Mouse (Mus musculus): ENCODE measurements around the gene Snx14.

Snx14 gene

DNA sequence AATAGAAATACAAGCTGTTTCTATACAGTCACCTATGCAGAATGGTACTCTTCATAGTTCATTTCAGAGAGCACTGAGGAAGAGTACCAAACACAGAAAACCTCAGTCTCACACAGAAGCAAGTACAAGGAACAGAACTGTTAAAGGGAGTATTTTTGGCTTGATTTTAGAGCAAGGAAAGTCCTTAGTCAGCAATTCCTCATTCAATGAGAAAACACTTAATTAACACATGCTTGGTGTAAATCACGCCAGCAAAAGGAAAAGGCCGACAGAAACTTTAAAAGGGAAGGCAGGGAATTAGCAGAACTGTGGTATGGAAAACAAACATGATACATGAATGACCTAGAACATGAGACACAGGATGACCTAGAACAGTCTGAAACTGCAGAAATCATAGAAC is 28.8 kb downstream of the Snx14 start:
- no peak for TF ChIP-seq GATA4 (IDR thresholded peaks at IDR 0.05; ENCODE audit: insufficient replicate concordance, low read length)

DNA sequence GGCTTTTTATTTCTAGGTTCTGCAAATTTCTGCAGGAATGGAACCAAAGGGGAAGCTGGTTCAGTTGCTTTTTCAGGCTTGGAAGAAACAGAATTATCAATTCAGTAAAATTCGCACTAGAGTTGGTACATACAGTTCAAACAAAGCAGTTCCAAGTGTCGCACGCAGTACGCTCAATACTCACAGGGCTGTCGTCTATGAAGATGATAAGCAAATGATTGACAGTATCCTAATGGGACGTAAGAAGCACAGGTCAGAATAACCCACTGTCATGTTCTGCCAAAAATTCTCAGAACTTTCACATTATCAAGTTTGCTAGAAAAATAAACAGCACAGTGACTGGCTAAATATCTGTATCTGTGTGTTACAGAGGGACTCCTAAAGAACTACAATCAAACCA is 34.2 kb downstream of the Snx14 start:
- TF ChIP-seq GATA4 (IDR thresholded peaks at IDR 0.05; ENCODE audit: insufficient replicate concordance, low read length) = no peak

DNA sequence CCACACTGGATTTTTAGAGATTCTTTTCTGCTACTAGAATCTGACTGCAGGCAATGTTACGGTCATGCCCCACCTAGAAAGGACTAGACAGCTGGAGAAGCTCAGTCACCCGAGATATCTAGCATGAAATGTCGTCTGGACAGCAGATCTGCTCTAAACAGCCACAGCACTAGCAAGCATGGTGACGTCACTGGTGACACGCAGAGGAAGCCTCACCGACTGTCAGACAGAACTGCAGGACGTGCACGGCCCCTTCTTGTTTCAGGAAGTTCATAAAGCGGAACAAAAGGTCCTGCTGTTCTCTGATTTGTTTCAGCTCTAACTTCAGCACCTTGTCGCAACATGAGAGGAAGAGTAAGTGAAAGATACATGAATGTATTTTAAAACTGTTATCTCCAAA is 34.7 kb downstream of the Snx14 start:
- no peak for TF ChIP-seq GATA4 (IDR thresholded peaks at IDR 0.05; ENCODE audit: insufficient replicate concordance, low read length)

DNA sequence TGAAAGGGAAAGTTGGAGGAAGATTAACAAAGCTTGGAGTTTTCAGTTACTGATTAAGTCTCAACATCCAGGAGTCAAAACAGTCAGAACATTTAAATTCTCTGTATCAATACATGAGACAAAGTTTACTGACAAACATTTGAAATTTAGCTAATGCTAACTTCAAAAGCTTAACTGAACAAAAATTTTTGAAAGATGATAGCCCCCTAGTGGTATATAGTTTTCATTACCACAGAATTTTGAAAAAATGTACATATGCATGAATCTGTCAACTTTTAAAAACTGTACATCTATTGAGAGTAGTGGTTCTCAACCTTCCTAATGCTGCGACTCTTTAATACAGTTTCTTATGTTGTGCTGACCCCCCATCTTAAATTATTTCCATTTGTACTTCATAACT is 40.3 kb downstream of the Snx14 start:
- no peak for TF ChIP-seq GATA4 (IDR thresholded peaks at IDR 0.05; ENCODE audit: insufficient replicate concordance, low read length)

DNA sequence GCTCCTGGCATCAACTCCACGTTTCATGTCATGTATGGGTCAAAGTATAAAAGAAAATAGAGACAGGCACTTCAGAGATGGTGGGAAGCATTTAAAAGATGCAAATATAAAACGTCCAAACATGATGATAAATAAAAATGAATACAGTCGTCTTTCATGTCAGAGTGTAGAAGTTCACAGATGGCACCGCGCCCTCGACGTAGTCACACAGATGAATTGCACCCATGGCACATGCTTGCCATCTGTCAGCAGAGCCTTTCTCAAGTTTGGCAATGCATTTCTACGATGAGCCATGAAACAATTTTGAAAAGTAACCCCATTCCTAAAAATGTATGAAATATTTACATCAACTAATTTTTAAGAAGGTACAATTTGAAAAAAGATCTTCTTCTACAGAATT is 43.9 kb downstream of the Snx14 start:
- no peak for TF ChIP-seq GATA4 (IDR thresholded peaks at IDR 0.05; ENCODE audit: insufficient replicate concordance, low read length)

DNA sequence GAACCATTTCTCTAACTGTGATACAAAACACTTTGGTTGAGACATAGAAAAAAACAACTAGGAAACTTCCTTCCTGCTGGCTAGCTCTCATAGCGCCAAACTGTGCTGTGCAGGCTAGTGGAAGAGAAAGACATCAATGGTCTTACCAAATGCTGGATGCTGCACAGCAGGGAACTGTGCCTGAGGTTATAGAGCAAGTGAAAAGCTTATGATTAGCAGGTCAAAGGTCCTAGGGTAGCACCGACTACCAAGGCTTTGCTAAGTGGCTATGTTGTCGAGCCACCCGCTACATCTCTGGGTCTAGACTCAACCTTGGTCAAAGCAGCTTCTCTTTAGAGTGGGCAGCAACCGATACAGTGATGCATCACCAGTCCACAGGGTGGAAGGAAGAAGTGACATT is 49.9 kb downstream of the Snx14 start:
- no peak for TF ChIP-seq GATA4 (IDR thresholded peaks at IDR 0.05; ENCODE audit: insufficient replicate concordance, low read length)

DNA sequence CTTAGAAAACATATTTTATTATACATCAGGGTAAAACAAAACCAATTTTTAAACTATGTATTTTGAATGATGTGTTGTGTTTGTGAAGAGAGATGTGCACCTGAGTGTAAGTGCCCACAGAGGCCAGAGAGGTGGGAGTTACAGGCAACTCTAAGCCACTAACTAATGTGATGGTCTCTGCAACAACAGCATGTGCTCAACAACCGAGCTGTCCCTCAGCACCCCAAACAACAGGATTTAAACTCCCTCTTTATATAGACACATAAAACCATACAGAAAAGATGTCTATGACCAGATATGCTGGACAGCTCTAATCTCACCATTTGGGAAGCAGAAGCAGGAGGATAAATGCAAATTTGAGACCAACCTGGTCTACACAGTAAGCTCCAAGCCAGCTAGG is 58.2 kb downstream of the Snx14 start:
- TF ChIP-seq GATA4 (IDR thresholded peaks at IDR 0.05; ENCODE audit: insufficient replicate concordance, low read length) = no peak

DNA sequence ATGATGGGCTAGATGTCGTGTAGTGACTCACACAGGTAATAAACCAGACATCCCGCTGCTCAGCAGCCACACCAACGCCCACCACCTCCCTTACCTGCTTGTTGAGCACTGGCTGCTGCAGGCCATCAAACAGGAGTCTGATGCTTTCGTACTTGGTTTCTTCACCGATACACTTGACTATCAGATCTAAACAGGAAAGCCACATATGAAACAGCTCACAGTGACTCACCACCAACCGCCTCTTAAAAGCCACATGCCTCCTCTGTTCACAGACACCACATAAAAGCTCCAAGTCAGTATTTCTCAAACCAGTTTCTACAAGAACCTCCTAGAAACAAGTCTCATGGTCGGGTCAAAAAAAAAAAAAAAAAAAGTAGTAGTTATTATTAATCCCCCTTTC is 58.7 kb downstream of the Snx14 start:
- TF ChIP-seq GATA4 (IDR thresholded peaks at IDR 0.05; ENCODE audit: insufficient replicate concordance, low read length) = no peak

DNA sequence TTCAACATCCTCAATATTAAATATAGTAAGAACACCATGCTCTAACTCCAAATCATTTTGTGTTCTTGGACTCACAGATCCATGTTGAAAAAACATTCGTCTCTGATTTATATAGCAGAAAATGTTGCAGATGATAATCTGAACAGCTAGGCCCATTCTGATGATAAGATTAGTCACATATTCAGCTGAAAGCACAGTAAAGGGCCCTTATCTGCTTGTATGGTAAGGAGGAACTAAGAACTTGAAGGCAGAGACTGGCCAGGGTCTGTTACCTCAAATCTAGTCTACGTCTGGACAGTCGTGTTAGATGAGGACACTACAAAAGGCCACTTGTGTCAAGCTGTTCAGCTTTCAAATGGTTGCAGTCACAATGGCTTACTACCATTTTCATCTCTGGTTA is 59.7 kb downstream of the Snx14 start:
- TF ChIP-seq GATA4 (IDR thresholded peaks at IDR 0.05; ENCODE audit: insufficient replicate concordance, low read length) = no peak

DNA sequence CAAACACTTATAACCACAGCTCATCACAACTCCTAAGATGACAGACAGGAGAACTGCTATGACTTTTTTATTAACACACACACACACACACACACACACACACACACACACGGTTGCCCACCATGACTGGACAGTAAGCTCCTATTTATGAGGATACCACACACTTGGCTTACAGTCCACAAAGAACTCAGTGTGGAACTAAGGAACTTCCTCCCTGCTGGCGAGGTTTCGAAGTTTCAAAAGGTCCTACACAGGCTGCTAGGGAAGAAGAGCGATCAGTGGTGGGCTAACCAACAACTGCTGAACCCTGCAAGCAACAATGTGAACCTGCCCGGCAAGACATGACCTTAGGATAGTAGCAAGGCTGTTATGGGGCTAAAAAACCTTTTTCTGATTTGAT is 61.3 kb downstream of the Snx14 start:
- TF ChIP-seq GATA4 (IDR thresholded peaks at IDR 0.05; ENCODE audit: insufficient replicate concordance, low read length) = no peak

DNA sequence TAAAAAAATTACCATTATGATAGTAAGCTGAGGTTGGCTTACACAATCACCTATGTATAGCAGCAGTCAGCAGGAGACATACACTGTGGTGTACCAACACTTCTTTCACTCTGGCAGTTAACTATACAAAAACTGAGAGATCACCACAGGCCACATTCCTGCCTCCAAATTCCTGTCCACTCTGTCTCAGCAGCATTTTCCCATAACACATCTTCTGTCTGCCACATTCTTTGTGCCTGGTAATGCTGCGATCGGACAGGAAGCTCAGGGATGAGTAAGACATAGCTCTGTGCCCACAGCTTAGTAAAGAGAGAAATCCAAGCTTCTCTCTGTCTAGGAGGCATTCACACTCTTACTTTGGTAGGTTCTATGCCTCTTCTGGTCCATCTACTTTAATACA is 65.8 kb downstream of the Snx14 start:
- no peak for TF ChIP-seq GATA4 (IDR thresholded peaks at IDR 0.05; ENCODE audit: insufficient replicate concordance, low read length)

DNA sequence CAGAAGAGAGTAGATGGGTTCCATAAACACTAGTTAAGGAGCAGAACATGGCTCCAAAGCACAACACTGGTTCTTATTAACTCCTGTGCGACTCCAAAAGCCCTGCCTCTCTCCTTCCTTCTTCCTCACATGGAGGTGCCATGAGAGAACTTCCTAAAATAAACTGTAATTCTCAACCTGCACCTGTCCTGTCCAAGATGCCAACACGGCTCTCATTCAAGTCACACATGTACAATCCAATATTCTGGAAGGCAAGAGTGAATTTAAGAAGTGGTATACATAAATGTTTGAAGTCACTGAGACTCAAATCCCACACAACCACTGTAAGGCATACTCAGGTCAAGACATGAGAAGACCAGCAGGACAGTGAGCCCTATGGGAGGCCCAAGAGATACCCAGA is 67.6 kb downstream of the Snx14 start:
- TF ChIP-seq GATA4 (IDR thresholded peaks at IDR 0.05; ENCODE audit: insufficient replicate concordance, low read length) = no peak

DNA sequence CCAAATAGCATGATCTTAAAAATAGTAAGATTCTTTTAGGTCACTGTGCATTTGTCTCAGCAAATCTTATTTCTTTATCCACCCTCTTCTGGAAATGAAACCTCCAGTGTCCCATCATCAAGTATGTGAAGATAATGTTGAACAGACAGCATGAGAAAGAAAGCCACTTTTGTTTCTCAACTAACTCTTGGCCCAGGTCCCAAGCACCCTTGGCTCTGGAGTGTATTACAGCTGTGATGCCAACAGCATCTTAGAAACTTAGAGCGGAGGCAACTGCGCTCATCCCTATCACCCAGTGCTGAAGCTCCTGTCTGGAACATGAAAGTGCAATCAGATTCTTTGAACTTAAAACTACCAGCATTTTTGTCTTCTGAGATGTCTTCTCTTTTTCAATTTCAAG is 69.1 kb downstream of the Snx14 start:
- no peak for TF ChIP-seq GATA4 (IDR thresholded peaks at IDR 0.05; ENCODE audit: insufficient replicate concordance, low read length)

DNA sequence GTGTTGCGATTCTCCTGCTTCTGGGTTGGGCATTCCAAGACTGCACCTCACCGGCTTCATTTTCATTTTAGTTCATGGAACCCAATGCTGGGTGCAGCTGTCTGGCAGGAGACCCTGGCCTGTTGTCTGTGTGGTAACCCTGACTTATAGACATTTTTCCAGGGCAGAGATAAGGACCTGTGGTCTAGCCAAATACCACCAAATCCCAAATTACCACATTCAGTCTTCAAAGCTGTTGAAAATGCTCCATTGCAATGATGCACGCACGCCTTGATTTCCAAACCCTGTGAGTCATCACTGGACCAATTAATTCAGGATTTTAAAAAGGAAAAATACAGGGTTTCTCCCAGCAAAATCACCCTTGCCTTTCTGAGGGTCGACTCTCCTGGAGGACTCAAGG is 70.3 kb downstream of the Snx14 start:
- TF ChIP-seq GATA4 (IDR thresholded peaks at IDR 0.05; ENCODE audit: insufficient replicate concordance, low read length) = no peak

DNA sequence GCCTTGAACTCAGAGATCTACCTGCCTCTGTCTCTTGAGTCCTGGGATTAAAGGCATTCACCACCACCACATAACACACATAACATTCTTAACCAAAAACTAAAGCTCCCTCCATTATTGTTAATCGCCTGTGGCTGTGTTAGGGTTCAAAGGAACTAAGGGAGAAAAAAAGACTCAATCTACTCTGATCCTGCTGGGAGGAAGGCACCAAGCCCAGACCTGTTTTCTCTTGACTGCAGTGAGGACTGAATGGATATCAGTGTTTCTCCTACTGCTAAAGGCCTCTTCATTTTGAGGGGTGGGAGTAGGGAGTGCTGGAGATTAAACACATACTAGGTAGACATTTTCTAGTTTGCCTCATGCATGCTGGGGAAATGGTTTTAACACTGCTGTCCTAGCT is 71.0 kb downstream of the Snx14 start:
- TF ChIP-seq GATA4 (IDR thresholded peaks at IDR 0.05; ENCODE audit: insufficient replicate concordance, low read length) = no peak

DNA sequence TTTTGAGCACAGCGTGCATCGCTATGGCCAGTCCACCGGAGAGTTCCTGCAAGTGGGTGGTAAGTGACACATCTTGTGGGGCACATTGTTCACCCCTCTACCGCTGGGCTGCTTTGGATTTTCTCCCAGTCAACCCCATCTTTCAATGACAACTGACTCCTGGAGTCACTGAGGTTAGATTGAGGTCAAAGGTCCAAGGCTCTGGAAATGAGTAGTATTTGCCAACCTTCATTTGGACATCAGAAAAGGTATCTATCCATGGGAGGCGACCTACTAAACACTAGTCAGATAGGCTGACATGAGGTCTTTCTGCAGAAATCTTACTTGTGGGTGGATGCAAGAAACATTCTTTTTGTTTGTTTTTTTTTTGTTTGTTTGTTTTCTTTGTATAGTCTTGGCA is 71.4 kb downstream of the Snx14 start:
- no peak for TF ChIP-seq GATA4 (IDR thresholded peaks at IDR 0.05; ENCODE audit: insufficient replicate concordance, low read length)

DNA sequence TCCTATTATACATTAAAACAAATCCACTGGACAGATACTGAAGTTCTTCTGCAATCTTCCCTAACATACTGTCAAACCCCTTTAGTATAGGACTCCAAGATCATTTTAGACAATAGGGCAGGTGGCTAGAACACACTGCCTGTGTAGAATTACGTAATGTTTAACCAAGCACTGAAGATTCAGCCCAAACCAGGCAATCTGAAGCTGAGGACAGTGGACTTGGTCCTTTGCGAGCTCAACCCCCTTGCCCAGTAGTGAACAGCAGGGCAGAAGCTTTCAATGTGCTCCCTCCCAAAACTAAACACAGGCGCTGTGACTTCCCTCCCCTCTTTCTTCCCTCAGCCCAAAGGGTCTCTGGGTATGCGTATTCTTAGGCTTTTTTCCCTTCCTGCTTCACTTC is 71.9 kb downstream of the Snx14 start:
- TF ChIP-seq GATA4 (IDR thresholded peaks at IDR 0.05; ENCODE audit: insufficient replicate concordance, low read length) = no peak

DNA sequence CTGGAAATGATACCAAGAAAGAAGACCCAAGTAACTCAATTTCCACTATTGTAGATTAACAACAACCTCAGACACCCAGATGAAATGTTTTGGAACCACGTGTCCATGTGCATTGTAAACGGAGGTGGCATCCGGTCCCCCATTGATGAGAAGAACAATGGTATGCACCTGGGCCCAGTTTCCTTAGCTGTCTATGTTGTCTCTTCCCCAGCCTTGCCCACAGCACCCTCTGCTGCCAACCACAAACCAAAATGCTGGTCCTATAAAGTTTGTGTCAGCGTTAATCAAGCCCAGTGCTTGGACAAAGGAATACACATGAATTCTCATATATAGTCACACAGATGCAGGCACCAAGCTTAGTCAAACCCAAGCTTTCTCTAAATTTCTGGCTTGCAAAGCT is 72.5 kb downstream of the Snx14 start:
- TF ChIP-seq GATA4 (IDR thresholded peaks at IDR 0.05; ENCODE audit: insufficient replicate concordance, low read length) = no peak
